Mouse (Mus musculus) cerebellum, adult 11 months (tissue): ENCODE data around the gene Rab32.
"Not testable (repeated sequence)": the region's sequence is repeated elsewhere in the genome, so short reads cannot be mapped to it uniquely, and the experiment has no call there.

Experiments
- DNase-seq: peaks from one replicate; pipeline ENCODE4 v3.0.0; 2022

The Rab32 gene

GRCm38 (mm10) chr10:10557570-10558336 is at the start of gene Rab32:
Rab32 (minus strand) TSS chr10:10558265.
- peak; percentile 90 for DNase-seq

GRCm38 (mm10) chr10:10600771-10601170 is 42.7 kb upstream of the Rab32 start:
- peak; percentile 20 for DNase-seq

DNA sequence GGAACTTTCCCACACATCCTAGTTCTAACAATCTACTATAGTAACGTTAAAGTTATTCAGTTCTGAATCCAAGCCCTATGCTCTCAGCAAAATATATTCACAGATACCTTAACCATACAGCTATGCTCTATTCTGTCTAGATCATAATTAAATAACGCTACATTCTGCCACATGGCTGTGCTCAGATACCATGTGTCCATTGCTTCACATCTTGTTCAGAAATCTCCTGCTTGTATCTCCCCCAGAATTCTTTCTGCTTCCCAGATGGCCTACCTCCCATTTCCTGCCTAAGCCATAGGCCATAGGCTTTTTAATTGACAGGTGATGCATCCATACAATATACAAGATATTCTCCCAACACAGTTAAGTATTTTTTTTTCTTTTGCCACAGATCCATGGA is 39.4 kb upstream of the Rab32 start:
- DNase-seq, result not testable (repeated sequence)

DNA sequence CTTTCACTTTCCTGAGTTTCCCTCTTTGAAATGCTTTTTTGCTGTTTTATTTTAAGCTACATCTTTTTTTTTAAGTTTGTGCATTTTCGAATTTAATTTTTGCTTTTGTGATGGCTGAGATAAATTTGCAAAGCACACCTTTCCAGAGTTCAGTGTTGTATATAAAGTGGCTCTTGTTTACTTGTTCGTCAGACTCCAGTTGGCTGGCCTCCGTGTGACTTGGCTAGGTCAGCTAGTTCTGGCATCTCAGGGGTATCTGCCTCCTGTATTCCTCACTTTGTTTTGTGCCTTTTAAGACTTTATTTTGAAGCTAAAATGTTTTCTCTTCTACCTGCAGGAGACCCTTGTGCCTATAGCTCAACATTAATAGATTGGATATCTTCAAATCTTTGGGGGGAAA is 22.7 kb upstream of the Rab32 start:
- no peak for DNase-seq

DNA sequence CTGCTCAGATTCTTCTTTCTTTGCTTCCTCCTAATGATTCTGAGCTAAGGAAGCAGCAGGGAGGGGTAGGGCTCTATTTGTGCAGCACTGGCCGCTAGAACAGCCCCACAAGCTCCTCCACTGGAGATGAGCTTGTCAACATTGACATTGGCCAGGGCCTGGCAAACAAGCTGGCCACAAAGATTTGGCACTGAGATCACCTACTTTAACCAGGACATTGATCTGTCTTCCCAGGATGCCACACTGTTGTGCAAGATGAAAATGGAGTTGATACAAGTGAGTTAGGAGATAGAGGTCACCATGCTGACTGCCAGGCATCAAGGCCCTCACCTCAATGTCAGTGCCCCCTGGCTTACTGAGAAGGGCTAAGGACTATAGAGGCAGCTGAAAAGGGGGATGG is 21.8 kb upstream of the Rab32 start:
- no peak for DNase-seq

GRCm38 (mm10) chr10:10558337-10558711 is 259 bp upstream of the Rab32 start:
- DNase-seq, result no peak

GRCm38 (mm10) chr10:10557085-10557484 is 980 bp downstream of the Rab32 start:
- no peak for DNase-seq

DNA sequence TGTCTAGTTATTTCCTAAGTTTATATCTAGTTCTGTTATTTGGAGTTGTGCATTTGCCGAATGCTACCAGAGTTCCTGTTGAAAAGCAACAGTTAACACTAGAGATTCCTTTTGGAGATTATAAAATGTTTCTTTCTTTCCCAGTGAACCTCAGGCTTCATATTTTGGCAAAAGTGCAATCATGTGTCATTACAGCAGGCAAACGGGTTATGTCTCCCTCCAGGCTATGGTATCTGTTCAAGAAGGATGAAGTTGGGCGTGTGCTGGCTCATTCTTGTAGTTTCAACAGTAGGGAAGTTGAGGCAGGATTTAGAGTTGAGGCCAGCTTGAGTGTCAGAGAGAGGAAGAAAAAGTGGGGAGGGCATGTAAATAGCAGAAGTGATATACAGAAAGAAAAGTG is 2.4 kb downstream of the Rab32 start:
- DNase-seq, result no peak

GRCm38 (mm10) chr10:10555221-10555620 is 2.8 kb downstream of the Rab32 start:
- no peak for DNase-seq

DNA sequence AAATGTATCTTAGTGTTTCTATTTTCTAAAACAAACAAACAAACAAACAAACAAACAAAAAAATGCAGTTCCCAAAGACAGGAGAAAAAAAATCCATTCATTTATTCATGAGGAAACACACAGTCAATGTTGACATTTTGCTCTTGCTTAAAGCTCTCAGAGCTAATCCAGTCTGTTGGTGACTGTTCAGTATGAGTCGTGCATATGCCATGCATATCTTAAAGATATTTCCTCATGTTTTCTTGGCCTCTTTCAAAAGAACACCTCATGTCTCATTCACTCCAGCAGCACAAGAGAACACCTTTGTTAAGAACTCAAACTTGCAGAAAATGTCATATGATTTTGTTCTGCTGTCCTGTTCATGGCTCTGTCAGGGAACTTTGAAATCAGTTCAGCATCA is 7.9 kb downstream of the Rab32 start:
- no peak for DNase-seq

DNA sequence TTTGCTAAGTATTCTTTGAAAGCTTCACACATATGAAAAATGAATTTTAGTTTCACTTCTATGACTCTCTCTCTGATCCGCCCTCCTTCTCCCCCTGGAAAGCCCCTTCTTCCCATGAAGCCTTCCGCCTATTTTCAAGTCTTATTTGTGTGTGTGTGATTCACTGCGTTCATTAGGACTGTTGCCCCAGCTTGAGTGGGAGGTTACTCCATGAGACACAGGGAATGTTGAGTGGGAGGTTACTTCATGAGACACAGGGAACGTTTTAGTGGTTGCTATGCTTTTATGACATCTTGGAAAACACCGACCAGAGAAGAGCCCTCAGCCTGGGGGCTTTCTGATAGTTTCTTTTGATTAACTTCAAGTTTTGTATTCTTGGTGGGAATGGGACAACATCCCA is 11.4 kb downstream of the Rab32 start:
- no peak for DNase-seq

DNA sequence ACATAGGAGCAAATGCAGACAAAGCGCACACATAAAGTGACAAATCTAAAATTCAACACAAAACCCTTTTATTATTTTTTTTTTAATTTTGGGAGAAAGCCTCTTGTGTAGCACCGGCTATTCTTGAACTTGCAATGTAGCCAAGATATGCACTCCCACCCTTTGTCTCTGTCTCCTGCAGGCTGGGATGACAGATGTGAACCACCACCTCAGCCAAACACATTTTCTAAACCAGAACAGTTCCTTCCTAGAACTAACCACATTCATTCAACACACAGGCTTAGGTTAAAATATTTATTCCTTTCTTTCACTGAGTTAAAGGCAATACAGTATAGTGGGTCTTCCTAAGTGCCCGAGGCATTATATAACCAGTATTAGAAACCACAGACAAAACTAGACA is 13.1 kb downstream of the Rab32 start:
- DNase-seq, result no peak
